Mouse (Mus musculus) kidney, adult 2 months (tissue): Measurements from ENCODE around the gene Syt5. TPM values are rescaled to one million over a fixed set of nuclear protein-coding genes. Genes with fewer than 3 reads are reported as not detected.
"Not testable (repeated sequence)": the region's sequence is repeated elsewhere in the genome, so short reads cannot be mapped to it uniquely, and the experiment has no call there.

Source experiments
- DNase-seq: peaks from one replicate; pipeline ENCODE4 v3.0.0; 2021
- H3K27ac ChIP-seq: fragments of 200-500 bp; 2 replicates; pipeline ENCODE4 v1.5.1; 2012; ENCODE audit warnings: low read depth, low read length, control low read depth, inconsistent platforms; ENCODE audit not compliant: insufficient read depth
- H3K27me3 ChIP-seq: fragments of 200-500 bp; replicated peaks from 2 replicates; pipeline ENCODE4 v1.6.1; 2012; ENCODE audit warnings: mild to moderate bottlenecking, moderate library complexity, low read length, inconsistent platforms; ENCODE audit not compliant: control insufficient read depth, insufficient read depth
- H3K36me3 ChIP-seq: fragments of 200-500 bp; 2 replicates; pipeline ENCODE4 v1.6.1; 2012; ENCODE audit warnings: mild to moderate bottlenecking, moderate library complexity, low read length, inconsistent platforms; ENCODE audit not compliant: control insufficient read depth, insufficient read depth
- H3K4me1 ChIP-seq: fragments of 200-500 bp; 2 replicates; pipeline ENCODE4 v1.6.1; 2011; ENCODE audit warnings: low read length; ENCODE audit not compliant: control insufficient read depth, insufficient read depth
- H3K4me3 ChIP-seq: fragments of 200-500 bp; 2 replicates; pipeline ENCODE4 v1.5.1; 2011; ENCODE audit warnings: mild to moderate bottlenecking, low read depth, low read length, control low read depth; ENCODE audit not compliant: insufficient read depth
- CTCF ChIP-seq: fragments of 200-500 bp; conservative IDR thresholded peaks from 2 replicates; pipeline ENCODE4 v1.5.1; 2011; ENCODE audit warnings: low read depth, mild to moderate bottlenecking, control low read depth, low read length, moderate library complexity, mixed read lengths; ENCODE audit not compliant: insufficient read depth, insufficient read length
- POLR2A ChIP-seq: fragments of 200-500 bp; IDR thresholded peaks from one replicate; pipeline ENCODE4 v1.6.1; 2011; ENCODE audit warnings: low read depth, low read length, control low read depth
- WGBS: fragments of 180-500 bp; shearing (Covaris S2); methylation state at CpG from one replicate; pipeline ENCODE4 v1.1.7; 2018; 5-methylcytosine and 5-hydroxymethylcytosine counted together
- polyA plus RNA-seq: library from polyadenylated mRNA; depleted of rRNA; stranded (reverse); fragments of >200 nt; gene quantifications from 2 replicates; pipeline ENCODE4 v1.2.3, GENCODE M21; 2012; rRNA removed

Syt5 gene
- polyA plus RNA-seq: 0.55 and 1.0 TPM in 2 replicates

- no peak within 1 kb of the TSS for H3K27ac ChIP-seq
- no peaks in the 10 kb centered on the region for H3K36me3 ChIP-seq
- TF ChIP-seq CTCF (no peak), POLR2A (no peak)
- H3K4me1 ChIP-seq: no peaks in the 10 kb centered on the region
- no peaks in the 10 kb centered on the region for H3K27me3 ChIP-seq
- WGBS: 13% methylated on average over 33 of the region's 33 CpGs
- no peak for DNase-seq
- no peak within 1 kb of the TSS for H3K4me3 ChIP-seq
These were observed at the start of gene Syt5 for GRCm38 (mm10) chr7:4547221-4547641. Syt5 (minus strand) TSS chr7:4547541.

DNA sequence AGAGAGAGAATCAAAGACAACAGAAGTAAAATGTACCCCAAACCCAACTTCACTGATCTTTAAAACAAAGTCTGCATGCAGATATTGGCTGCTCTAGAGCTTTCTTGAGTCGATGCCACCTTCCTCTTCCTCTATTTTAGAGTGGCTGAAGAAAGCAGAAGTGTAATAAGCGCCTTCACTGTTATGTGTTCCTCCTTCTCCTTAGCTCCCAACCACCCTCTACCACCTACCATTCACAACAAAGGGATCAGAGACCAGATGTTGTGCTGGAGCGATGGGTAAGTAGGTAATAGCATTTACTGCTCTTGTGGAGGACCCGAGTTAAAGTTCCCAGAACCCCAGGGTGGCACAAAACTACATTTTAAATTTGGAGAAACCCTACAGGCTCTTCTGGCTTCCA is 49.7 kb upstream of the Syt5 start:
- not testable (repeated sequence) for DNase-seq, H3K4me1 ChIP-seq, H3K27me3 ChIP-seq, H3K4me3 ChIP-seq, H3K36me3 ChIP-seq, H3K27ac ChIP-seq
- WGBS: 62% methylated on average over 4 of the region's 4 CpGs

DNA sequence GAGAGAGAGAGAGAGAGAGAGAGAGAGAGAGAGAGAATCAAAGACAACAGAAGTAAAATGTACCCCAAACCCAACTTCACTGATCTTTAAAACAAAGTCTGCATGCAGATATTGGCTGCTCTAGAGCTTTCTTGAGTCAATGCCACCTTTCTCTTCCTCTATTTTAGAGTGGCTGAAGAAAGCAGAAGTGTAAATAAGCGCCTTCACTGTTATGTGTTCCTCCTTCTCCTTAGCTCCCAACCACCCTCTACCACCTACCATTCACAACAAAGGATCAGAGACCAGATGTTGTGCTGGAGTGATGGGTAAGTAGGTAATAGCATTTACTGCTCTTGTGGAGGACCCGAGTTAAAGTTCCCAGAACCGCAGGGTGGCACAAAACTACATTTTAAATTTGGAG is 34.1 kb upstream of the Syt5 start:
- not testable (repeated sequence) for H3K36me3 ChIP-seq, H3K4me1 ChIP-seq, H3K27me3 ChIP-seq, H3K4me3 ChIP-seq, DNase-seq, H3K27ac ChIP-seq
- WGBS: 91% methylated on average over 3 of the region's 3 CpGs

DNA sequence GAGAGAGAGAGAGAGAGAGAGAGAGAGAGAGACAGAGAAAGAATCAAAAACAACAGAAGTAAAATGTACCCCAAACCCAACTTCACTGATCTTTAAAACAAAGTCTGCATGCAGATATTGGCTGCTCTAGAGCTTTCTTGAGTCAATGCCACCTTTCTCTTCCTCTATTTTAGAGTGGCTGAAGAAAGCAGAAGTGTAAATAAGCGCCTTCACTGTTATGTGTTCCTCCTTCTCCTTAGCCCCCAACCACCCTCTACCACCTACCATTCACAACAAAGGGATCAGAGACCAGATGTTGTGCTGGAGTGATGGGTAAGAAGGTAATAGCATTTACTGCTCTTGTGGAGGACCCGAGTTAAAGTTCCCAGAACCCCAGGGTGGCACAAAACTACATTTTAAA is 25.0 kb upstream of the Syt5 start:
- not testable (repeated sequence) for H3K27ac ChIP-seq, H3K4me3 ChIP-seq, H3K4me1 ChIP-seq, DNase-seq, H3K27me3 ChIP-seq, H3K36me3 ChIP-seq
- WGBS: 61% methylated on average over 2 of the region's 2 CpGs

- TF ChIP-seq CTCF (no peak), POLR2A (no peak)
- WGBS: 94% methylated on average over 3 of the region's 3 CpGs
- H3K27ac ChIP-seq: no peak overlapping the region
- H3K4me1 ChIP-seq: no peaks in the 10 kb centered on the region
- H3K36me3 ChIP-seq: no peaks in the 10 kb centered on the region
- no peak for DNase-seq
- no peak overlapping the region for H3K4me3 ChIP-seq
- no peaks in the 10 kb centered on the region for H3K27me3 ChIP-seq
These were observed 15.3 kb upstream of the Syt5 start for GRCm38 (mm10) chr7:4562660-4563059.

DNA sequence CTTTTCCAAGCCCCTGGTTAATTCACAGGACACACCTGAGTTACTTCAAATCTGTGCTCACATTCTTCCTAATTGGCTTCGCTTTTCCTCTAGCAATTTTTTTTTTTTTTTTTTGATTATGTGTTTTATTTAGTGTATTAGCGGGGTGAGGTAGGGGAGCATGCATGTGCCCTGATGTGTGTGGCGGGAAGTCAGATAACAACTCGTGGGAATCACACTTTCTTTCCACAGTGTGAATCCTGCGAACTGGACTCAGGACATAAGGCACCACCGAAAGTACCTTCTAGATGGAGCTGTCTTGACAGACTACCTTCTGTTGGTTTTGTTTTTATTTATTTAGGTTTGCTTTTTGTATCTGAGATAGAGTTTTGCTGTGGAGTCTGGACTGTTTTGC is 9.8 kb upstream of the Syt5 start:
- 66% methylated on average over 6 of the region's 6 CpGs for WGBS

DNA sequence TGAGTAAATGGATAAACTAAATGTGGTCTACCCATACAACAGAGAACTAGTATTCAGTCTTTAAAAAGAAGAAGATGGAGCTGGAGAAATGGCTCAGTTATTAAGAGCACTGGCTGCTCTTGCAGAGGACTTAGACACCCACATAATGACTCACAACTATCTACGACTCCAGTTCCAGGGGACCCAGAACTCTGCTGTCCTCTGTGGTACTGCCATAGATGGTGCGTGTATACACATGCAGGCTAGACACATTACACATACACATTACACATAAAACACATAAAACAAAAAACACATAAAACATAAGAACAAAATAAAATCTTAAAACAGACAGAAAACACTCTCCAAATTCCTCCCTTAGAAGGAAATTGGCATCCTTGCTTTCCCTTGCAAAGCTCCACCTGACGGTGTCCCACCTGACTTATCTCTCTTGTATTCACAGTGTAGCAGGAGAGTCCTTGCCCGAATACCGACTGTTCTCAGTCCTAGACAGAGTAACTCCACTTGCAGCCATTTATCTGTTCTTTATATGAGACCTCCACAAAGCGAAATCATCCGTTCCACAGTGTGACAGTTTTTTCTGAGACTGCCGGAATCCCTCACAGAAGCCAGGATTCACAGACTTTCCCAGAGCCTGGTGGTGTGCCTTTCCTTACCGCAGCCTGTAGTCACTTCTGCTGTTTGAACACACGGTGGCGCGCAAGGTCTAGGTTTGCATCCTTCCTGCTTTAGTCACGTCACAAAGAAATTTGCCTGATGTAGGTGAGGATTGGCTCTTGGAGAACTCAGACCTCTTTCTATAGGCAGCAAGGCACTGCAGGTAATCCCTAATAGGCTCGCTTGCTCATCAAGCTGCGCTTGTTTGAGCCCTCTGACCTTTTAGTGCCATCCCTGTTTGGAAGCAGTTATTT is 9.2 kb upstream of the Syt5 start:
- peak; percentile 74 for DNase-seq
- Histone ChIP-seq H3K27ac (no peak overlapping the region), H3K27me3 (no peaks in the 10 kb centered on the region), H3K4me3 (no peak overlapping the region), H3K36me3 (no peaks in the 10 kb centered on the region), H3K4me1 (no peaks in the 10 kb centered on the region)
- peak; percentile 99 for TF ChIP-seq CTCF
- no peak for TF ChIP-seq POLR2A
- 17% methylated on average over 15 of the region's 15 CpGs for WGBS

More for the DNA sequence above, 9.8 kb upstream of the Syt5 start:
- DNase-seq: no peak
- H3K4me1 ChIP-seq: no peaks in the 10 kb centered on the region
- H3K27me3 ChIP-seq: no peaks in the 10 kb centered on the region
- no peak overlapping the region for H3K4me3 ChIP-seq
- TF ChIP-seq CTCF (no peak), POLR2A (no peak)
- no peak overlapping the region for H3K27ac ChIP-seq
- no peaks in the 10 kb centered on the region for H3K36me3 ChIP-seq
